Mouse (Mus musculus) R1 (cell line): ENCODE data around the gene Glrx5.
A peak's percentile ranks its signal among the peaks of the same experiment; 100 is the strongest.

Experiments used
- DNase-seq: peaks from one replicate; pipeline ENCODE4 v3.0.0-alpha.2; 2018; ENCODE audit warnings: low read depth, low spot score

Glrx5 gene

GRCm38 (mm10) chr12:105032147-105032831 is at the start of gene Glrx5:
TSS of gene Glrx5 (plus strand) at chr12:105032688.
- peak; percentile 100 for DNase-seq

GRCm38 (mm10) chr12:104983476-104983875 is 49.0 kb upstream of the Glrx5 start:
- no peak for DNase-seq

- DNase-seq: peak; percentile 74
These were observed 47.4 kb upstream of the Glrx5 start for GRCm38 (mm10) chr12:104985088-104985487.

GRCm38 (mm10) chr12:104986001-104986400 is 46.5 kb upstream of the Glrx5 start:
- no peak for DNase-seq

GRCm38 (mm10) chr12:104986781-104987180 is 45.7 kb upstream of the Glrx5 start:
- no peak for DNase-seq

- no peak for DNase-seq
These were observed 44.6 kb upstream of the Glrx5 start for GRCm38 (mm10) chr12:104987936-104988335.

GRCm38 (mm10) chr12:104990741-104991454 is 41.6 kb upstream of the Glrx5 start:
- DNase-seq: no peak

- no peak for DNase-seq
These were observed 40.3 kb upstream of the Glrx5 start for GRCm38 (mm10) chr12:104992123-104992741.

GRCm38 (mm10) chr12:104992838-104993237 is 39.6 kb upstream of the Glrx5 start:
- DNase-seq: no peak

- DNase-seq: no peak
These were observed 37.1 kb upstream of the Glrx5 start for GRCm38 (mm10) chr12:104995259-104995876.

GRCm38 (mm10) chr12:104996012-104996728 is 36.3 kb upstream of the Glrx5 start:
- peak; percentile 47 for DNase-seq

- DNase-seq: no peak
These were observed 35.3 kb upstream of the Glrx5 start for GRCm38 (mm10) chr12:104997159-104997558.

- DNase-seq: peak; percentile 50
These were observed 34.7 kb upstream of the Glrx5 start for GRCm38 (mm10) chr12:104997641-104998293.

- DNase-seq: no peak
These were observed 33.9 kb upstream of the Glrx5 start for GRCm38 (mm10) chr12:104998541-104998940.

- DNase-seq: peak; percentile 64
These were observed 33.3 kb upstream of the Glrx5 start for GRCm38 (mm10) chr12:104999171-104999570.

GRCm38 (mm10) chr12:105000487-105001283 is 31.8 kb upstream of the Glrx5 start:
- no peak for DNase-seq

GRCm38 (mm10) chr12:105001317-105001716 is 31.2 kb upstream of the Glrx5 start:
- no peak for DNase-seq

GRCm38 (mm10) chr12:105002340-105003132 is 30.0 kb upstream of the Glrx5 start:
- DNase-seq: peak; percentile 64

- peak; percentile 54 for DNase-seq
These were observed 29.3 kb upstream of the Glrx5 start for GRCm38 (mm10) chr12:105003158-105003557.
